Mouse (Mus musculus) myocyte (in vitro differentiated cells): Measurements from ENCODE around the gene Gm47283.

ENCODE experiments used
- CEBPB ChIP-seq: IDR thresholded peaks from 2 replicates; pipeline ENCODE4 v1.6.1; 2011; ENCODE audit warnings: mild to moderate bottlenecking, moderate library complexity; ENCODE audit not compliant: poor library complexity, insufficient read depth, severe bottlenecking
- E2F4 ChIP-seq: IDR thresholded peaks from one replicate; pipeline ENCODE4 v1.6.1; 2011; ENCODE audit warnings: mild to moderate bottlenecking, control low read depth, moderate library complexity; ENCODE audit not compliant: insufficient read depth
- MAX ChIP-seq: IDR thresholded peaks from one replicate; pipeline ENCODE4 v1.6.1; 2011; ENCODE audit warnings: low read depth, mild to moderate bottlenecking, control low read depth
- MYOD1 ChIP-seq, 3 experiments: IDR thresholded peaks; one replicate each; pipeline ENCODE4 v1.6.1; 2011; ENCODE audit warnings: control low read depth in 2 of 3, low read depth in 2 of 3, mild to moderate bottlenecking in 2 of 3, moderate library complexity in 1 of 3; ENCODE audit not compliant: insufficient read length in 2 of 3, control insufficient read depth in 1 of 3
- MYOG ChIP-seq, 3 experiments: IDR thresholded peaks; one replicate each; pipeline ENCODE4 v1.6.1; 2011; ENCODE audit warnings: control low read depth in 2 of 3, low read depth in 2 of 3, mild to moderate bottlenecking in 2 of 3; ENCODE audit not compliant: insufficient read length in 2 of 3, control insufficient read depth in 1 of 3, insufficient read depth in 1 of 3
- POLR2A ChIP-seq: IDR thresholded peaks from one replicate; pipeline ENCODE4 v1.6.1; 2011; ENCODE audit warnings: low read depth, mild to moderate bottlenecking, control low read depth, moderate library complexity; ENCODE audit not compliant: insufficient read length
- POLR2AphosphoS2 ChIP-seq: IDR thresholded peaks from one replicate; pipeline ENCODE4 v1.6.1; 2011; ENCODE audit warnings: low read depth, control low read depth; ENCODE audit not compliant: insufficient read length
- REST ChIP-seq: IDR thresholded peaks from one replicate; pipeline ENCODE4 v1.6.1; 2011; ENCODE audit warnings: mild to moderate bottlenecking, control low read depth, moderate library complexity; ENCODE audit not compliant: insufficient read depth, insufficient read length
- SRF ChIP-seq: IDR thresholded peaks from one replicate; pipeline ENCODE4 v1.6.1; 2011; ENCODE audit warnings: low read depth; ENCODE audit not compliant: control insufficient read depth, insufficient read length
- TCF12 ChIP-seq: IDR thresholded peaks from one replicate; pipeline ENCODE4 v1.6.1; 2011; ENCODE audit warnings: mild to moderate bottlenecking, control low read depth; ENCODE audit not compliant: poor library complexity, insufficient read depth, severe bottlenecking
- TCF3 ChIP-seq: IDR thresholded peaks from one replicate; pipeline ENCODE4 v1.6.1; 2011; ENCODE audit warnings: low read depth, control low read depth; ENCODE audit not compliant: insufficient read length
- USF1 ChIP-seq: IDR thresholded peaks from one replicate; pipeline ENCODE4 v1.6.1; 2011; ENCODE audit warnings: low read depth, mild to moderate bottlenecking, control low read depth, moderate library complexity

DNA sequence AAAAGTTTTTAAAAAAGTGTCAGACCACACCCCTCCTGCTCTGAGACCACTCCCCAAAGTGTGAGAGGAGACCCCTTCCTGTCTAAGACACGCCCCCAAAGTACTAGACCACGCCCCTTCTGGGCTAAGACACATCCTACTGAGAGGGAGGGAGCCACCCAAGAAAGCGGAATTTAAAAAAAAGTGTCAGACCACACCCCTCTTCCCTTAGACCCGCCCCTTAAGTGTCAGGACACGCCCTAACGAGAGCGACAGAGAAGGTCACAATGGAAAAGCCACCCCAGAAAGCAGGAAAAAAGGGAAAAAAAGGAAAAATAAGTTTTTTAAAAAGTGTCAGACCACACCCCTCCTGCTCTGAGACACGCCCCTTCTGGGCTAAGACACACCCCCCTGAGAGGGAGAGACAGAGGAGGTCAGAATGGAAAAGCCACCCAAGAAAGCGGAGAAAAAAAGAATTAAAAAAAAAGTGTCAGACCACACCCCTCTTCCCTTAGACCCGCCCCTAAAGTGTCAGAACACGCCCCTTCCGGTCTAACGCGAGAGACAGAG is 44.5 kb upstream of the Gm47283 start:
- TF ChIP-seq TCF3, result no peak
- TF ChIP-seq POLR2AphosphoS2, result no peak
- no peak for TF ChIP-seq POLR2A
- TF ChIP-seq CEBPB, result no peak
- no peak for TF ChIP-seq E2F4
- TF ChIP-seq MYOG (IDR thresholded peaks at IDR 0.05; ENCODE audit: control insufficient read depth in 1 of 3, insufficient read depth in 1 of 3, insufficient read length in 2 of 3, low read depth in 2 of 3), result no peak
- TF ChIP-seq MAX, result no peak
- no peak for TF ChIP-seq USF1
- TF ChIP-seq REST, result no peak
- no peak for TF ChIP-seq MYOD1 (IDR thresholded peaks at IDR 0.05; ENCODE audit: control insufficient read depth in 1 of 3, insufficient read length in 2 of 3, low read depth in 2 of 3)
- TF ChIP-seq TCF12, result no peak
- no peak for TF ChIP-seq SRF
